Mouse (Mus musculus): ENCODE measurements around the gene Haao. TPM values are rescaled to one million over a fixed set of nuclear protein-coding genes. Genes with fewer than 3 reads are reported as not detected.

Haao gene
- polyA plus RNA-seq, 1 experiment from 2014 or later: not detected

GRCm38 (mm10) chr17:83813050-83813449 is 34.7 kb downstream of the Haao start:
- in situ Hi-C loops (cut with MboI; ENCODE audit: low pct_unique_long_range_greater_than_20kb): loop anchor here (25.0 kb wide), 1 partner anchor 776 kb away; no protein-coding TSS in a partner anchor
- CTCF ChIA-PET: no interaction called here
- POLR2A ChIA-PET: no interaction called here
- no peak for DNase-seq (ENCODE audit: low read depth, low spot score)
- H3K27me3 ChIP-seq: no peaks in the 10 kb centered on the region
- ATAC-seq: no peak
- no peak for TF ChIP-seq CTCF (IDR thresholded peaks at IDR 0.05)

GRCm38 (mm10) chr17:83812200-83812944 is 35.4 kb downstream of the Haao start:
- in situ Hi-C loops (cut with MboI; ENCODE audit: low pct_unique_long_range_greater_than_20kb): loop anchor here (25.0 kb wide), 1 partner anchor 775 kb away; no protein-coding TSS in a partner anchor
- ATAC-seq (no peak), DNase-seq (ENCODE audit: low read depth, low spot score) (no peak)
- CTCF ChIA-PET: no interaction called here
- POLR2A ChIA-PET: no interaction called here
- no peaks in the 10 kb centered on the region for H3K27me3 ChIP-seq
- TF ChIP-seq CTCF (IDR thresholded peaks at IDR 0.05): no peak

DNA sequence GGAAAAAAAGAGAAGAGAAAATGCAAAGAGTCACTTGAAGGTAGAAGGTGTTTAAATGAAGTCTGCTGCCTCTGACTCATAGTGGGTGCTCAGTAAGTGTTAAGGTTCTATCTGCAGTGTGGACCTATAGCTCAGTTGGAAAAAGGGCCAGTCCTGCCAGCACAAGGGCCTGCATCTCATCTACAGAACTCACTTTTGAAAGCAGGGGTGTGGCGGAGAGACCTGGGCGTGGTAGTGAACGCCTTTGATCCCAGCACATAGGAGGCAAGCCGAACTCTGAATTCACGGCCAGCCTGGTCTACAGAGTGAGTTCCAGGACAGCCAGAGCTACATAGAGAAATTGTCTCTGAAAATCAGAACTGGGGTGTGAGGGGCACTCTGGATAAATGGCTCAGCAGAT is 37.5 kb downstream of the Haao start:
- DNase-seq (ENCODE audit: low read depth, low spot score): no peak
- ATAC-seq: no peak
- no peak for TF ChIP-seq CTCF (IDR thresholded peaks at IDR 0.05)
- ChIA-PET CTCF (interaction anchor here (1.0 kb wide), 1 partner anchor 40 kb away, joined by 3 read pairs; no protein-coding TSS in a partner anchor), POLR2A (no interaction called here)
- H3K27me3 ChIP-seq: no peaks in the 10 kb centered on the region
- in situ Hi-C loops (cut with MboI; ENCODE audit: low pct_unique_long_range_greater_than_20kb): loop anchor here (25.0 kb wide), 1 partner anchor 773 kb away; no protein-coding TSS in a partner anchor

- ATAC-seq (no peak), DNase-seq (ENCODE audit: low read depth, low spot score) (no peak)
- in situ Hi-C loops (cut with MboI; ENCODE audit: low pct_unique_long_range_greater_than_20kb): loop anchor here (25.0 kb wide), 1 partner anchor 772 kb away; no protein-coding TSS in a partner anchor
- H3K27me3 ChIP-seq: no peaks in the 10 kb centered on the region
- ChIA-PET POLR2A (no interaction called here), CTCF (interaction anchor here (1.0 to 2.2 kb wide), 2 partner anchors 11 to 40 kb away, joined by 3 to 11 read pairs; no protein-coding TSS in a partner anchor)
- no peak for TF ChIP-seq CTCF (IDR thresholded peaks at IDR 0.05)
Measured at GRCm38 (mm10) chr17:83809197-83809829, 38.5 kb downstream of the Haao start.

DNA sequence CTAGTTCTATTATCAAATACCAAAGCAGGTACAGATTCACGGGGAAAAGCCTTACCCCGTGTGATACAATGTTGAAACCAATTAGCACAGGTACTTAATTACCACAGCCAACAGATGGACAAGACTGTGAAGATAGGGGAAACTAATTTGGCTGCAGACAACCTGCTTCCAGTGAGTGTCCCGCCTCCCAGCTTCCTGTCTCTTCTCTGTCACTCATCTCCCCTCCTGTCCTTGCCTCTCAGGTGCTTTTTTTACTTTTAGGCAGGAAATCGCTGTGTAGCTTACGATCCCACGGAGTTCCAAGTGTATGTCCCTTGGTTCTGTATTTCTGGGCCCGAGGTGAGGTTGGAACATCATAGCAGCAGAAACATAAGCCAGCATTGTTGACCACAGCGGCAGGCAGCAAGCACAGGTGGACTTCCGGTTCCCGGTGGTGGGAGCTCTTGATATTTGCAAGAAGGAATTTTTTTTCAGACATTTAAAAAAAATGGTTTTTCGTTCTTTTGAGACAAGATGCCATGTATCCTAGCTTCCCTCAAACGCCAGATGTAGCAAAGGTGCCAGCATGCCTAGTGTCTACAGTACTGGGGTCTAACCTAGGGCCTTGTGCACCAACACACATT is 39.2 kb downstream of the Haao start:
- ATAC-seq (no peak), DNase-seq (ENCODE audit: low read depth, low spot score) (no peak)
- H3K27me3 ChIP-seq: no peaks in the 10 kb centered on the region
- ChIA-PET POLR2A (no interaction called here), CTCF (interaction anchor here (0.8 to 2.2 kb wide), 8 partner anchors 9 to 176 kb away, joined by 3 to 11 read pairs (median 4); no protein-coding TSS in a partner anchor)
- in situ Hi-C loops (cut with MboI; ENCODE audit: low pct_unique_long_range_greater_than_20kb): loop anchor here (25.0 kb wide), 1 partner anchor 771 kb away; no protein-coding TSS in a partner anchor
- TF ChIP-seq CTCF (IDR thresholded peaks at IDR 0.05): no peak

- no peaks in the 10 kb centered on the region for H3K27me3 ChIP-seq
- POLR2A ChIA-PET: interaction anchor here (0.6 kb wide), 1 partner anchor 9 kb away, joined by 4 read pairs; no protein-coding TSS in a partner anchor
- in situ Hi-C loops (cut with MboI; ENCODE audit: low pct_unique_long_range_greater_than_20kb): loop anchor here (25.0 kb wide), 1 partner anchor 771 kb away; no protein-coding TSS in a partner anchor
- CTCF ChIA-PET: interaction anchor here (0.8 to 2.2 kb wide), 8 partner anchors 9 to 175 kb away, joined by 3 to 11 read pairs (median 4); no protein-coding TSS in a partner anchor
- DNase-seq (ENCODE audit: low read depth, low spot score): no peak
- no peak for ATAC-seq
- peak; percentile 82 for TF ChIP-seq CTCF (IDR thresholded peaks at IDR 0.05)
Measured at GRCm38 (mm10) chr17:83807778-83808398, 39.9 kb downstream of the Haao start.

- POLR2A ChIA-PET: no interaction called here
- TF ChIP-seq CTCF (IDR thresholded peaks at IDR 0.05): no peak
- CTCF ChIA-PET: interaction anchor here (0.8 to 2.2 kb wide), 7 partner anchors 9 to 174 kb away, joined by 3 to 11 read pairs (median 4); no protein-coding TSS in a partner anchor
- no peak for DNase-seq (ENCODE audit: low read depth, low spot score)
- in situ Hi-C loops (cut with MboI; ENCODE audit: low pct_unique_long_range_greater_than_20kb): loop anchor here (25.0 kb wide), 1 partner anchor 770 kb away; no protein-coding TSS in a partner anchor
- no peaks in the 10 kb centered on the region for H3K27me3 ChIP-seq
- no peak for ATAC-seq
Measured at GRCm38 (mm10) chr17:83807345-83807744, 40.4 kb downstream of the Haao start.

DNA sequence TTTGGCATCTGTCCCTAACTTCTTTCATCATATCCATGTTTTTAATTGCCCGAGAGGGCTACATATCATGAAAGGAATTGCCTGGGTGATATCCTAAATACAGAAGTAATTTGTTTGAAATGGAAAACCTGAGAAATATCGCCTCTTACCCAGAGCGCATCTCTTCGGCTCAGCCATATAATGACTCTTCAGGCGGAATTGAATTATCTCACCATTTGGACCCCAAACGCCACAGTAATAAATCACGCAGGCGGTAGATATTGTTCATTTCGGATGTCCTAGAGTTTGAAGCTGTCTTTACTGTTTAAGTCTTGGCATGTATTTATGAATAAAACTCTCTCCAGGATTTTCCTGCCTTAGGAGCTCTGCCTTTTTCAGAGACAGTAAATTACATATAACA is 42.7 kb downstream of the Haao start:
- in situ Hi-C loops (cut with MboI; ENCODE audit: low pct_unique_long_range_greater_than_20kb): loop anchor here (25.0 kb wide), 1 partner anchor 768 kb away; no protein-coding TSS in a partner anchor

GRCm38 (mm10) chr17:83803987-83804386 is 43.8 kb downstream of the Haao start:
- no peak for DNase-seq (ENCODE audit: low read depth, low spot score)
- H3K27me3 ChIP-seq: no peaks in the 10 kb centered on the region
- ATAC-seq: no peak
- in situ Hi-C loops (cut with MboI; ENCODE audit: low pct_unique_long_range_greater_than_20kb): loop anchor here (25.0 kb wide), 1 partner anchor 767 kb away; no protein-coding TSS in a partner anchor
- TF ChIP-seq CTCF (IDR thresholded peaks at IDR 0.05): no peak
- POLR2A ChIA-PET: no interaction called here
- CTCF ChIA-PET: no interaction called here

More for the DNA sequence above, 42.7 kb downstream of the Haao start:
- H3K27me3 ChIP-seq: no peaks in the 10 kb centered on the region
- DNase-seq (ENCODE audit: low read depth, low spot score) (no peak), ATAC-seq (no peak)
- ChIA-PET POLR2A (interaction anchor here (0.9 kb wide), 1 partner anchor 9 kb away, joined by 3 read pairs; no protein-coding TSS in a partner anchor), CTCF (interaction anchor here (0.8 kb wide), 1 partner anchor 32 kb away, joined by 3 read pairs; no protein-coding TSS in a partner anchor)
- no peak for TF ChIP-seq CTCF (IDR thresholded peaks at IDR 0.05)

All from Patski (cell line).